Mouse (Mus musculus): Measurements from ENCODE around the gene Tcf12. TPM values are rescaled to one million over a fixed set of nuclear protein-coding genes. Genes with fewer than 3 reads are reported as not detected.

Tcf12 gene
- total RNA-seq (2014; rRNA removed) (19.2 and 21.4 TPM in 2 replicates), polyA plus RNA-seq (2012; rRNA removed) (14.1 and 18.4 TPM in 2 replicates)

DNA sequence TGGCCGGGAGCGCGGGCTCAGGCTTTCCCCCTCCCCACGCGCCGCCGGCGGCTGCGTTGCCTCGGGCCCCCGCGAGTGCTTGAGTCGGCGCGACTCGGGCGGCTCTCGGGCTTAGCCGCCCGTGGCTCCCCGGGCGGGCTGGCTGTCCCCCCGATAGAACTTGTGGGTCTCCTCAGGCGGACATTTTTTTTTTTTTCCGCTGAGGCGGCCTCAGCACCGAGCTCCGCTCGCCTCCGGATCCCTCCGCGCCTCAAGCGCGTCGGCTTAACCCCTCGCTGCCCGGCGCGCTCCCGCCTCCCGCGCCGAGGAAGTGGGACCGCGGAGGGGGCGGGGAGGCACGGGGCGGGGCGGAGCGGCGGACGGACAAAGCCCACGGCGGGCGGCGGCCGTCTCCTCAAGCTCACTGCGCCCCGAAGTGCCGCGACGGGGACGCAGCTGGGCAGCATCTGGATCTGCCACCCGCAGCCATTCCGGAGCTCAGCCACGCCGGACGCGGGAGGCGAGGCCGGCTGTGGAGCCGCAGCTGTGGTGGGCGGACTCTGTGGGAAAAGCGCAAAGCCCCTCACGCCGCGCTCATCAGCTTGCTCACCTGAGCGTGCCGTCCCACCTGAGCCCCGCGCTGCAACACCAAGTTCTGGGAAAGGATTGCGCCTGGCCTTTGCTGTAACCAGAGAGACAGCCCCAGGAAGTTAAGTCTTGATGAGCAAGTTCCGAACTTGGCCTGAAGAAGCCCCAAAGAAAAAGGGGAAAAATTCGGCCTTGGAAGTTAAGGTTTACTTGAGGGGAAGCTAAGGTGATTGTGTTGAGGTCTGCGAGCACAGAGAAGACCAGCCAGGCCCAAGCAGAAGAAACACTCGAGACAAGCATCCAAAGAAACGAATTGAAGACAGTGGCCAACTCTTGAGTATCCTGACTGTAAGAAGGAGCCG lies at the start of gene Tcf12:
Gene Tcf12, minus strand, starts transcription at position 250 of the 929 bp plus-strand sequence.
- peaks cover 4% of the 10 kb centered on the region; the same call in 1 of the 2 replicates for H3K36me3 ChIP-seq (ENCODE audit: control insufficient read depth, insufficient read depth, low read length)
- peak within 1 kb of the TSS; percentile 89 for H3K27ac ChIP-seq (replicated peaks; ENCODE audit: insufficient read depth, low read depth, low read length)
- H3K9ac ChIP-seq (ENCODE audit: low read depth, low read length), result peak within 1 kb of the TSS; percentile 98
- no peaks in the 10 kb centered on the region for H3K4me1 ChIP-seq (ENCODE audit: control insufficient read depth, insufficient read depth, low read length)
- TF ChIP-seq CTCF (IDR thresholded peaks at IDR 0.05; ENCODE audit: low read depth, low read length) (no peak), POLR2A (IDR thresholded peaks at IDR 0.05; ENCODE audit: extremely low read depth, insufficient read depth, low read length) (0 out of 2 replicates have a peak, but pooled peaks have one; percentile 40)
- no peaks in the 10 kb centered on the region for H3K27me3 ChIP-seq (ENCODE audit: control insufficient read depth, insufficient read depth, low read length)
- H3K4me3 ChIP-seq (ENCODE audit: insufficient read depth, low read depth, low read length), result peak within 1 kb of the TSS; percentile 88
- DNase-seq (ENCODE audit: extremely low read depth, low read depth, low spot score), result peak; percentile 60
- WGBS, result 3% methylated on average over 88 of the region's 88 CpGs
- H3K79me2 ChIP-seq (ENCODE audit: control insufficient read depth, insufficient read depth, low read length), result peaks cover 7% of the 10 kb centered on the region

DNA sequence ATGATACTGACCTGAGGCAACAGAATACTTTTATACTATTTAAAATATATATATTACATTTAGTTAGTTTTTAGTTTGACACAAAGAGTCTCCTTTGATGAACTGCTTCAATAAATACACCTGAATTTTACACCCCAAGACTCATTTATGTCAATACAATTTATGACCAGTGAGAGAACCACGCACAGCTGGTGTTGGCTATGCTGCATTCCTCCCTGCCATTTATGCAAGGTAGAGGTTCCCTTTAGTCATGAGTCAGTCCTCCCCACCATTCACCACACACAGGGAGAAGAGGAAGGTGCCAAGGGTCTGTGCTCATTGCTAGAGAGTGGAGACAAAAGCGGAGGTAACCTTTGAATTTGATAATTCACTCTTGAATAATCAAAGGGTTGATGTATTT lies 46.7 kb upstream of the Tcf12 start:
- Histone ChIP-seq H3K9ac (ENCODE audit: low read depth, low read length) (no peak overlapping the region), H3K36me3 (ENCODE audit: control insufficient read depth, insufficient read depth, low read length) (no peaks in the 10 kb centered on the region), H3K27me3 (ENCODE audit: control insufficient read depth, insufficient read depth, low read length) (no peaks in the 10 kb centered on the region), H3K4me3 (ENCODE audit: insufficient read depth, low read depth, low read length) (no peak overlapping the region), H3K4me1 (ENCODE audit: control insufficient read depth, insufficient read depth, low read length) (peaks cover 2% of the 10 kb centered on the region; the same call in 1 of the 2 replicates), H3K27ac (replicated peaks; ENCODE audit: insufficient read depth, low read depth, low read length) (no peak overlapping the region), H3K79me2 (ENCODE audit: control insufficient read depth, insufficient read depth, low read length) (no peaks in the 10 kb centered on the region)
- WGBS, result 93% methylated on average over 2 of the region's 2 CpGs
- DNase-seq (ENCODE audit: extremely low read depth, low read depth, low spot score), result no peak
- TF ChIP-seq POLR2A (IDR thresholded peaks at IDR 0.05; ENCODE audit: extremely low read depth, insufficient read depth, low read length) (no peak), CTCF (IDR thresholded peaks at IDR 0.05; ENCODE audit: low read depth, low read length) (no peak)

DNA sequence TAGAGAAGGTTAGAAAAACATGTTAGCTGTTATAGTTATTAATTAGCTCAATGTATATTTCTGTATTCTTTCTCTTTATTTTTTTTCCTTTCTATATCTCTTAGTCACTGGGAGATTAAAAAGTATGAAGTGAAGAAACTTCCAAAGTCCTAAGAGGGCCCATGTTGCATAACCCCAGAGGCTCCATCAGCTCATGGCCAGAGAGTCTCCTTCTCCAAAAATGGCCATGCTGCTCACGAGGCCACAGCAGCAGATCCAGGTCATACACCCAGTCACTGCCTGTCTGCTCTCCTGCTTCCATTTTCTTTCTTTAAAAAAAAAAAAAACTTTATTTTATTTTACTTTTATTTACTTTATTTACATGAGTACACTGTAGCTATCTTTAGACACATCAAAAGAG lies 45.4 kb upstream of the Tcf12 start:
- Histone ChIP-seq H3K9ac (ENCODE audit: low read depth, low read length) (no peak overlapping the region), H3K27me3 (ENCODE audit: control insufficient read depth, insufficient read depth, low read length) (no peaks in the 10 kb centered on the region), H3K4me3 (ENCODE audit: insufficient read depth, low read depth, low read length) (no peak overlapping the region), H3K36me3 (ENCODE audit: control insufficient read depth, insufficient read depth, low read length) (no peaks in the 10 kb centered on the region), H3K79me2 (ENCODE audit: control insufficient read depth, insufficient read depth, low read length) (no peaks in the 10 kb centered on the region), H3K27ac (replicated peaks; ENCODE audit: insufficient read depth, low read depth, low read length) (no peak overlapping the region), H3K4me1 (ENCODE audit: control insufficient read depth, insufficient read depth, low read length) (peaks cover 2% of the 10 kb centered on the region; the same call in 1 of the 2 replicates)
- WGBS, result 70% methylated on average over 1 of the region's 1 CpGs
- TF ChIP-seq CTCF (IDR thresholded peaks at IDR 0.05; ENCODE audit: low read depth, low read length), result no peak
- no peak for TF ChIP-seq POLR2A (IDR thresholded peaks at IDR 0.05; ENCODE audit: extremely low read depth, insufficient read depth, low read length)
- no peak for DNase-seq (ENCODE audit: extremely low read depth, low read depth, low spot score)

DNA sequence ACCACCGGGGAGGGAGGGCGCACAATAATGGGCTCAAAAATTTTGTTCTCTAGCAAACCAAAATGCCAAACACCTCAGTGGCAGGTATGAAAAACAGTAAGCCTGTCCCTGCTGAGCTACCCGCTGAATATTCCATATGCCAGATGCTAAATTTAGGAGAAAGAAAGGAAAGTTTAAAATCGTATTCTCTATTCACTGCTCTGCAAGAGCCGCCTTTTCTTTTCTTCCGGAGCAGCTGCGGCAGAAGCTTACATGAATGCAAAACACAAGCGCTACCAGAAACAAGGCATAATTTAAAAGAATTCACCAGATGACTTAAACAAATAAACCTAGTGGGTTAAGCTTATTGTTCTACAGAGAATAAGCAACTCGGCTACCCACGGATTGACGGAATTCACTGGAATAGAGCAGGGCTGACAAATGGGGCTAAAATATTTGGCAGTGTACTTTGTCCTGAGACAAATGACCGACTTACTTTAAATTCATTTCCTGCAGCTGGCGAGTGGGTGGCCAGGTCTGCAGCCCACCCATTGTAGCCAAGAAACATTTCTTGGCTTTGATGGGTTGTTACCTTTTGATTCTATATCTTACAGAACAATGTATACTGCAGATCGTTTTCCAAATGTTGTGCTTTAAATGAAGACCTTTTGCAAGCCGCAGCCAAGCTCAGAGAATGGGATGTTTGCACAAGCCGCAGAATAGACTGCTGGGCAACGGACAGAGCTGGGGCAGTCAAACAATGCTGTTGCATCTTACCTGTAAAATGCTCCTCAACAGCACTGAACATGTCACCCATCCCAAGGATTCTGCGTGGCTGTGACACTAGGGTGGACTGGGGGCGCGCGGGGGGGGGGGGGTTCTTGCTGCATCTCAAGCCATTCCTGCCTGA lies 43.8 kb upstream of the Tcf12 start:
- TF ChIP-seq CTCF (IDR thresholded peaks at IDR 0.05; ENCODE audit: low read depth, low read length) (no peak), POLR2A (IDR thresholded peaks at IDR 0.05; ENCODE audit: extremely low read depth, insufficient read depth, low read length) (no peak)
- 31% methylated on average over 21 of the region's 21 CpGs for WGBS
- no peaks in the 10 kb centered on the region for H3K36me3 ChIP-seq (ENCODE audit: control insufficient read depth, insufficient read depth, low read length)
- no peaks in the 10 kb centered on the region for H3K27me3 ChIP-seq (ENCODE audit: control insufficient read depth, insufficient read depth, low read length)
- DNase-seq (ENCODE audit: extremely low read depth, low read depth, low spot score), result no peak
- peaks cover 2% of the 10 kb centered on the region; the same call in 1 of the 2 replicates for H3K4me1 ChIP-seq (ENCODE audit: control insufficient read depth, insufficient read depth, low read length)
- no peaks in the 10 kb centered on the region for H3K79me2 ChIP-seq (ENCODE audit: control insufficient read depth, insufficient read depth, low read length)
- no peak overlapping the region for H3K4me3 ChIP-seq (ENCODE audit: insufficient read depth, low read depth, low read length)
- H3K9ac ChIP-seq (ENCODE audit: low read depth, low read length), result no peak overlapping the region
- H3K27ac ChIP-seq (replicated peaks; ENCODE audit: insufficient read depth, low read depth, low read length), result no peak overlapping the region

DNA sequence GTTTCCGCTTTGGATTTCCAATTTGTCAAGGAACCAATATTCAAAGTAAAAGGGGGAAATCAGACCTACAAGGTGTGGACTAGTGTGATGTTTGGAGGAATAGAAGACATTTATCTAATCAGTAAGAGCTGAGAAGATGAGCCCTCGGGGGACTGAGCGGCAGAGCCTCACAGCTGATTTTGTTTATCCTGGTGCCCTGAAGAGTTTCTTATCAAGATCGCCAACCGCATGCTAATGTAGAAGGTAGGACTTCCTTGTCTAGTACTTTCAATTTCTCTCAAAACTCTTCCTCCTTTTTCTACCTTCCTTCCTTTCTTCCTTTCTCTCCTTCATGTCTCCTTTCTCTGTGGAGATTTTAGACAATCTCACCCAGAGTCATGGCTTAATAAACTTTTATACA lies 32.5 kb upstream of the Tcf12 start:
- DNase-seq (ENCODE audit: extremely low read depth, low read depth, low spot score), result no peak

More for the DNA sequence above, 32.5 kb upstream of the Tcf12 start:
- TF ChIP-seq POLR2A (IDR thresholded peaks at IDR 0.05; ENCODE audit: extremely low read depth, insufficient read depth, low read length) (no peak), CTCF (IDR thresholded peaks at IDR 0.05; ENCODE audit: low read depth, low read length) (no peak)
- no peak overlapping the region for H3K4me3 ChIP-seq (ENCODE audit: insufficient read depth, low read depth, low read length)
- WGBS, result 74% methylated on average over 5 of the region's 5 CpGs
- H3K79me2 ChIP-seq (ENCODE audit: control insufficient read depth, insufficient read depth, low read length), result no peaks in the 10 kb centered on the region
- no peak overlapping the region for H3K9ac ChIP-seq (ENCODE audit: low read depth, low read length)
- no peaks in the 10 kb centered on the region for H3K4me1 ChIP-seq (ENCODE audit: control insufficient read depth, insufficient read depth, low read length)
- H3K36me3 ChIP-seq (ENCODE audit: control insufficient read depth, insufficient read depth, low read length), result no peaks in the 10 kb centered on the region
- no peaks in the 10 kb centered on the region for H3K27me3 ChIP-seq (ENCODE audit: control insufficient read depth, insufficient read depth, low read length)
- H3K27ac ChIP-seq (replicated peaks; ENCODE audit: insufficient read depth, low read depth, low read length), result no peak overlapping the region
